Mouse (Mus musculus) stomach, postnatal 0 days (tissue): ENCODE results near the gene Dnaic1. TPM values are rescaled to one million over a fixed set of nuclear protein-coding genes. Genes with fewer than 3 reads are reported as not detected.
A peak's percentile ranks its signal among the peaks of the same experiment; 100 is the strongest.

Experiments used
- ATAC-seq: fragments of 200-750 bp; cut with Nextera tagmentation; 2 replicates; pipeline ENCODE4 v1.8.0; 2017; ENCODE audit not compliant: low FRiP score, low TSS enrichment
- DNase-seq: peaks from one replicate; pipeline ENCODE4 v3.0.0-alpha.2; 2016; ENCODE audit warnings: low spot score
- H3K27ac ChIP-seq: fragments of 300-500 bp; sonication (generic); replicated peaks from 2 replicates; pipeline ENCODE4 v1.5.1; 2014; ENCODE audit warnings: mild to moderate bottlenecking, control low read depth
- H3K27me3 ChIP-seq: fragments of 300-500 bp; sonication (generic); 2 replicates; pipeline ENCODE4 v1.6.1; 2014; ENCODE audit warnings: low read length; ENCODE audit not compliant: control insufficient read depth, insufficient read depth
- H3K36me3 ChIP-seq: fragments of 300-500 bp; sonication (generic); 2 replicates; pipeline ENCODE4 v1.6.1; 2014; ENCODE audit warnings: low read length, mixed read lengths; ENCODE audit not compliant: control insufficient read depth, insufficient read depth
- H3K4me1 ChIP-seq: fragments of 300-500 bp; sonication (generic); replicated peaks from 2 replicates; pipeline ENCODE4 v1.6.1; 2014; ENCODE audit warnings: antibody characterized with exemption; ENCODE audit not compliant: control insufficient read depth, insufficient read depth
- H3K4me2 ChIP-seq: fragments of 300-500 bp; sonication (generic); replicated peaks from 2 replicates; pipeline ENCODE4 v1.6.1; 2014; ENCODE audit warnings: low read depth, mild to moderate bottlenecking, control low read depth, moderate library complexity
- H3K4me3 ChIP-seq: fragments of 300-500 bp; sonication (generic); 2 replicates; pipeline ENCODE4 v1.5.1; 2014; ENCODE audit warnings: low read depth, low read length, control low read depth
- H3K9ac ChIP-seq: fragments of 300-500 bp; sonication (generic); 2 replicates; pipeline ENCODE4 v1.6.1; 2014; ENCODE audit warnings: mild to moderate bottlenecking, low read length, control low read depth, mixed read lengths
- H3K9me3 ChIP-seq: fragments of 300-500 bp; sonication (generic); 2 replicates; pipeline ENCODE4 v1.6.1; 2016; ENCODE audit warnings: low read length; ENCODE audit not compliant: control insufficient read depth
- CTCF ChIP-seq: IDR thresholded peaks from 2 replicates; pipeline ENCODE4 v1.5.1; 2016; ENCODE audit warnings: antibody characterized with exemption, low read depth, mild to moderate bottlenecking, moderate library complexity
- EP300 ChIP-seq: optimal IDR thresholded peaks from 2 replicates; pipeline ENCODE3; 2016; ENCODE audit warnings: antibody characterized with exemption
- WGBS: fragments of 180-500 bp; shearing (Covaris S2); extraction: QIAGEN DNeasy Blood & Tissue Kit; methylation state at CpG from one replicate; pipeline ENCODE4 v1.1.7; 2014; 5-methylcytosine and 5-hydroxymethylcytosine counted together
- polyA plus RNA-seq: library from polyadenylated mRNA; unstranded; fragments of >200 nt; fragmentation: Nextera tagmentation; extraction: Ambion mirVana; gene quantifications from 2 replicates; pipeline ENCODE4 v1.2.1, GENCODE M21; 2015

Gene Dnaic1
- polyA plus RNA-seq, 1 experiment from 2014 or later = 6.0 TPM

GRCm38 (mm10) chr4:41664533-41664932 lies 95.0 kb downstream of the Dnaic1 start:
- H3K9ac ChIP-seq = no peak overlapping the region
- H3K9me3 ChIP-seq = no peaks in the 10 kb centered on the region
- H3K27ac ChIP-seq = no peak overlapping the region
- no peaks in the 10 kb centered on the region; the same call in 1 of the 2 replicates for H3K36me3 ChIP-seq
- no peaks in the 10 kb centered on the region for H3K27me3 ChIP-seq
- no peak for ATAC-seq
- WGBS = 34% methylated on average over 7 of the region's 7 CpGs
- no peak for DNase-seq
- TF ChIP-seq EP300 = no peak
- TF ChIP-seq CTCF = no peak
- no peak overlapping the region for H3K4me3 ChIP-seq
- H3K4me2 ChIP-seq = no peak overlapping the region
- H3K4me1 ChIP-seq = no peaks in the 10 kb centered on the region

GRCm38 (mm10) chr4:41665009-41665675 lies 95.6 kb downstream of the Dnaic1 start:
- Histone ChIP-seq H3K9me3 (no peaks in the 10 kb centered on the region), H3K27ac (no peak overlapping the region), H3K4me3 (no peak overlapping the region), H3K4me1 (no peaks in the 10 kb centered on the region), H3K9ac (no peak overlapping the region), H3K27me3 (no peaks in the 10 kb centered on the region), H3K4me2 (no peak overlapping the region), H3K36me3 (no peaks in the 10 kb centered on the region; the same call in 1 of the 2 replicates)
- DNase-seq (no peak), ATAC-seq (0 out of 2 replicates have a peak, but pooled peaks have one; percentile 27)
- WGBS = 8% methylated on average over 6 of the region's 8 CpGs
- TF ChIP-seq CTCF (no peak), EP300 (no peak)

DNA sequence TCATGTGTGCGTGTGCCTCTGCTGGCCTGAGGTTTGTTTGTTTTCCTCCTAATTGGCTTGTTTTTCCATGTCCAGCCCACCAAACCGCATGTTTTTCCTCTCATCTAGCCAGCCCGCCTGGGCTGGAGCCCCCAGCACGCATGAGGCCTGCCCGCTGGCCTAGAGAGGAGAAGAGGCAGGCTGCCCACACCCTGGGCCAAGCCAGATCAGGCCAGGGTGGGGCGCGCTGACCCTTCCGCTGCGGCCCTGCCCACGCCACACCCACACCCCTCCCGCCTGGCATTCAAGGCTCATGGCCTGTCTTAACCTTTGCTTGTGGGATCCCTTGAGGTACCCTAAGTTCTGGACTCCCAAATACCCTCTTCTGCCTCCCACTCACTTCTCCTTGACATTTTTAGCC lies 97.1 kb downstream of the Dnaic1 start:
- Histone ChIP-seq H3K27me3 (no peaks in the 10 kb centered on the region), H3K4me1 (no peaks in the 10 kb centered on the region), H3K27ac (no peak overlapping the region), H3K4me3 (no peak overlapping the region), H3K9me3 (no peaks in the 10 kb centered on the region), H3K4me2 (no peak overlapping the region), H3K9ac (no peak overlapping the region), H3K36me3 (no peaks in the 10 kb centered on the region)
- TF ChIP-seq CTCF = no peak
- TF ChIP-seq EP300 = no peak
- ATAC-seq = no peak
- WGBS = 68% methylated on average over 11 of the region's 11 CpGs
- DNase-seq = no peak

DNA sequence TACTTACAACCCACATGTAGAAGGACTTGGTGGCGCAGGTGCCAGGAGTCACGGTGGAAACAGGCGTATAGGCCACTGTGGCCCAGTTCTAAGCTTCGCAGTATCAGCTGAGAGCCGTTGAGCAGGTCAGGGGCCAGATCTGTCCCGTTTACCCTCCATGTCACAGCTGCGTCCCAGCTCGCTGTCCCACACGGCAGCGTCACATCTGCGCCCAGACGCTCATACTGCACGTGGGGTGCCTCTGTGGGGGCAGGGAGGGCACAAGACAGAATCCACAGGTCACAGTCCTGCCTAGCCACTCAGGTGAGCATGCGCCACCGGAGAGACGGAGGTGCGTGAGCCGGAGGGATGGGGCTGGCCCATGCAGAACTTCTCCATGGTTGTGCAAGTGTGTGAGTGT lies 101.3 kb downstream of the Dnaic1 start:
- whole genome bisulfite sequencing = 82% methylated on average over 18 of the region's 18 CpGs
- Histone ChIP-seq H3K9me3 (no peaks in the 10 kb centered on the region), H3K9ac (no peak overlapping the region), H3K27ac (no peak overlapping the region), H3K4me3 (no peak overlapping the region), H3K4me1 (no peaks in the 10 kb centered on the region; the same call in 1 of the 2 replicates), H3K4me2 (no peak overlapping the region), H3K36me3 (no peaks in the 10 kb centered on the region), H3K27me3 (no peaks in the 10 kb centered on the region)
- TF ChIP-seq EP300 (no peak), CTCF (no peak)
- ATAC-seq = no peak
- DNase-seq = no peak

GRCm38 (mm10) chr4:41671500-41671899 lies 101.9 kb downstream of the Dnaic1 start:
- Histone ChIP-seq H3K4me1 (no peaks in the 10 kb centered on the region; the same call in 1 of the 2 replicates), H3K4me2 (no peak overlapping the region), H3K27me3 (no peaks in the 10 kb centered on the region), H3K4me3 (no peak overlapping the region), H3K36me3 (no peaks in the 10 kb centered on the region), H3K9me3 (no peaks in the 10 kb centered on the region), H3K9ac (no peak overlapping the region), H3K27ac (no peak overlapping the region)
- TF ChIP-seq EP300 (no peak), CTCF (no peak)
- DNase-seq (no peak), ATAC-seq (0 out of 2 replicates have a peak, but pooled peaks have one; percentile 11)
- 39% methylated on average over 5 of the region's 5 CpGs for WGBS

DNA sequence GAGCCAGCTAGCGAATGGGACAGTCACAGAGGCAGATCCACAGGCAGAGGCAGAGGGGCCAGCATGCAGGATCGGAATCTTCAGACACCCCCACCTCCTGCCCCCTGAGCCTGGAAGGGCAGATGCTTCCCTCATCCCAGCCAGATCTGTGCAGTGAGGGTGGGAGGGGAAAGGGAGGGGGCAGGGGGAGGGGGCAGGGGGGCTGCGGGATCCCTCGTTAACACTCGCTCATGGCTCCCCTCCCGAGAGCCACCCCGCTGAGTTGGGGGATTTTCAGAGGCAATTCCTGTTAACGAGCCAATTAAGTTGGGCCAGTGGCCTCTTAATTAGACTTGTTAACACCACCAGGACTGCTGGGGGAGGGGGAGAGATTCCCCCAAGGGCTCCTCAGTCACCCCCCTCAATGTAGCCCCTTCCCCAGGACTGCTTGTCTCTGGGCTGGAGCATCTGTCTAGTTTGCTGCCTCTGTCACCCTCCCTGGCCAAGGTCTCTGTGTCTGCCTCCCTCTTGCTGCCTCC lies 102.4 kb downstream of the Dnaic1 start:
- no peak overlapping the region for H3K9ac ChIP-seq
- no peaks in the 10 kb centered on the region for H3K9me3 ChIP-seq
- no peak for TF ChIP-seq EP300
- TF ChIP-seq CTCF = no peak
- DNase-seq = no peak
- peak; percentile 34; the same call in 1 of the 2 replicates for ATAC-seq
- H3K27ac ChIP-seq = no peak overlapping the region
- no peaks in the 10 kb centered on the region for H3K27me3 ChIP-seq
- no peak overlapping the region for H3K4me3 ChIP-seq
- no peak overlapping the region for H3K4me2 ChIP-seq
- 38% methylated on average over 8 of the region's 8 CpGs for WGBS
- H3K36me3 ChIP-seq = no peaks in the 10 kb centered on the region
- H3K4me1 ChIP-seq = peaks cover 2% of the 10 kb centered on the region; the same call in 1 of the 2 replicates
